Mouse (Mus musculus) stomach, embryonic 15.5 days (tissue): ENCODE measurements around the gene Zfp617. TPM values are rescaled to one million over a fixed set of nuclear protein-coding genes. Genes with fewer than 3 reads are reported as not detected.
A peak's percentile ranks its signal among the peaks of the same experiment; 100 is the strongest.
"Not testable (repeated sequence)": the region's sequence is repeated elsewhere in the genome, so short reads cannot be mapped to it uniquely, and the experiment has no call there.

Experiments used
- ATAC-seq: fragments of 200-750 bp; cut with Nextera tagmentation; 2 replicates; pipeline ENCODE4 v1.8.0; 2017; ENCODE audit warnings: low read depth, moderate number of reproducible peaks, moderate TSS enrichment; ENCODE audit not compliant: insufficient read depth, low FRiP score
- H3K27ac ChIP-seq: fragments of 300-500 bp; sonication (generic); 2 replicates; pipeline ENCODE4 v1.5.1; 2015; ENCODE audit warnings: mild to moderate bottlenecking, inconsistent platforms
- H3K27me3 ChIP-seq: fragments of 300-500 bp; sonication (generic); replicated peaks from 2 replicates; pipeline ENCODE4 v1.6.1; 2015; ENCODE audit warnings: inconsistent platforms
- H3K36me3 ChIP-seq: fragments of 300-500 bp; sonication (generic); 2 replicates; pipeline ENCODE4 v1.6.1; 2015; ENCODE audit warnings: inconsistent platforms
- H3K4me1 ChIP-seq: fragments of 300-500 bp; sonication (generic); 2 replicates; pipeline ENCODE4 v1.6.1; 2015; ENCODE audit warnings: inconsistent platforms
- H3K4me2 ChIP-seq: fragments of 300-500 bp; sonication (generic); 2 replicates; pipeline ENCODE4 v1.6.1; 2015; ENCODE audit warnings: mild to moderate bottlenecking, inconsistent platforms
- H3K4me3 ChIP-seq: fragments of 300-500 bp; sonication (generic); replicated peaks from 2 replicates; pipeline ENCODE4 v1.5.1; 2015; ENCODE audit warnings: inconsistent platforms
- H3K9ac ChIP-seq: fragments of 300-500 bp; sonication (generic); 2 replicates; pipeline ENCODE4 v1.6.1; 2015; ENCODE audit warnings: inconsistent platforms
- H3K9me3 ChIP-seq: fragments of 300-500 bp; sonication (generic); 2 replicates; pipeline ENCODE4 v1.6.1; 2016; ENCODE audit warnings: inconsistent platforms
- WGBS: fragments of 180-500 bp; shearing (Covaris S2); methylation state at CpG from one replicate; pipeline ENCODE4 v1.1.7; 2015; 5-methylcytosine and 5-hydroxymethylcytosine counted together
- polyA plus RNA-seq: library from polyadenylated mRNA; unstranded; fragments of >200 nt; fragmentation: Nextera tagmentation; extraction: Ambion mirVana; gene quantifications from 2 replicates; pipeline ENCODE4 v1.2.1, GENCODE M21; 2015

Gene Zfp617
- polyA plus RNA-seq, 1 experiment from 2014 or later: 21.9 TPM

DNA sequence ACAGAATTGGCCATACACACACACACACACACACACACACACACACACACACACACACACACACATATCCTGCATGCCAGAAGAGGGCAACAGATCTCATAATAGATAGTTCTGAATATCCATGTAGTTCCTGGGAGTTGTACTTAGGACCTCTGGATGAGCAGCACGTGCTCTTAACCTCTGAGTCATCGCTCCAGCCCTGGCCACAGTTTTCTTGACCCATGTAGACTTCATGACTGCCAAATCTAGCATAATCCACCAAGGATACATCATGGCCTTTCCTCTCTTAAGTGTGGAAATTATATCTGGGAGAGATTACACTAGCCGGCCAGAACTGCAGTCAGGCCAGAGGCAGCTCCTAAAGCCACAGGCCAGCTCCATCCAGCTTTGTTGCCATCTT is 18.1 kb downstream of the Zfp617 start:
- Histone ChIP-seq H3K4me3 (no peak overlapping the region), H3K27me3 (no peaks in the 10 kb centered on the region), H3K36me3 (peaks cover 24% of the 10 kb centered on the region), H3K4me2 (no peak overlapping the region), H3K4me1 (no peaks in the 10 kb centered on the region), H3K9ac (no peak overlapping the region), H3K27ac (no peak overlapping the region), H3K9me3 (no peaks in the 10 kb centered on the region)
- no peak for ATAC-seq
- 98% methylated on average over 3 of the region's 3 CpGs for WGBS

DNA sequence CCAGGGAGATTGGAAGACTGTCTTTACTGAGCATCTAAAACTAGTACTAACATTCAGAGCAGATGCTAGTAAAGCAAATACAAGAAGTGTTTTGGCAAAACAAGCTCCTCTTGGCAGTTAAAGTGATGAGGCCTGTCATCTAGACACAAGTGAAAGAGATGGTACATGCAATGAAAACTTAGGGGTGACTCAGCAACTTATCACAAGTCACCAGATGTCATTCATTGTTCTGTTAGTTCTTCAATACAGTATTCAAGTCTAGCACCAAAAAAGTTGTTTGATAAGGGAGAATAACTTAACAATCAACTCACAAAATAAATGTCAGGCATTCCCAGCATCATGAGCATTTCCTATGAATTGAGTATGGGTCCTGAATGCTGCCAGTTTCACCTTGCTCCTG is 19.3 kb downstream of the Zfp617 start:
- H3K4me3 ChIP-seq: no peak overlapping the region
- no peak overlapping the region for H3K4me2 ChIP-seq
- ATAC-seq: no peak
- H3K27ac ChIP-seq: no peak overlapping the region
- H3K4me1 ChIP-seq: no peaks in the 10 kb centered on the region
- no peak overlapping the region for H3K9ac ChIP-seq
- peaks cover 26% of the 10 kb centered on the region for H3K36me3 ChIP-seq
- H3K9me3 ChIP-seq: no peaks in the 10 kb centered on the region
- H3K27me3 ChIP-seq: no peaks in the 10 kb centered on the region

DNA sequence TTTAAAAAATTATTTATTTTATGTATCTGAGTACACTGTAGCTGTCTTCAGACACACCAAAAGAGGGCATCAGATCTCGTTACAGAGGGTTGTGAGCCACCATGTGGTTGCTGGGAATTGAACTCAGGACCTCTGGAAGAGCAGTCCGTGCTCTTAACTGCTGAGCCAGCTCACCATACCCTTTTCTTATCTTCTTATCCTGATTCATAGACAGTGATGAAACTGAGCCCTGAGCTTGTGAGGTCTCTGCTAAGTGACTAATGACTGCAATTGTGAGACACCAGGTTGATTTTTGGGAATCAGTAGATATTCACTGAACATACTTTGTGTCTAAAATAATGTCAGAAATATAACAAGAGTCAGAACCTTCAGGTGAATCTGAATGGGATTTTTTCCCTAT is 29.6 kb downstream of the Zfp617 start:
- not testable (repeated sequence) for H3K4me1 ChIP-seq, ATAC-seq, H3K9ac ChIP-seq, H3K27me3 ChIP-seq, H3K27ac ChIP-seq, H3K4me2 ChIP-seq, H3K9me3 ChIP-seq, H3K4me3 ChIP-seq
- 78% methylated on average over 2 of the region's 2 CpGs for WGBS
- peaks cover 11% of the 10 kb centered on the region; the same call in 1 of the 2 replicates for H3K36me3 ChIP-seq

DNA sequence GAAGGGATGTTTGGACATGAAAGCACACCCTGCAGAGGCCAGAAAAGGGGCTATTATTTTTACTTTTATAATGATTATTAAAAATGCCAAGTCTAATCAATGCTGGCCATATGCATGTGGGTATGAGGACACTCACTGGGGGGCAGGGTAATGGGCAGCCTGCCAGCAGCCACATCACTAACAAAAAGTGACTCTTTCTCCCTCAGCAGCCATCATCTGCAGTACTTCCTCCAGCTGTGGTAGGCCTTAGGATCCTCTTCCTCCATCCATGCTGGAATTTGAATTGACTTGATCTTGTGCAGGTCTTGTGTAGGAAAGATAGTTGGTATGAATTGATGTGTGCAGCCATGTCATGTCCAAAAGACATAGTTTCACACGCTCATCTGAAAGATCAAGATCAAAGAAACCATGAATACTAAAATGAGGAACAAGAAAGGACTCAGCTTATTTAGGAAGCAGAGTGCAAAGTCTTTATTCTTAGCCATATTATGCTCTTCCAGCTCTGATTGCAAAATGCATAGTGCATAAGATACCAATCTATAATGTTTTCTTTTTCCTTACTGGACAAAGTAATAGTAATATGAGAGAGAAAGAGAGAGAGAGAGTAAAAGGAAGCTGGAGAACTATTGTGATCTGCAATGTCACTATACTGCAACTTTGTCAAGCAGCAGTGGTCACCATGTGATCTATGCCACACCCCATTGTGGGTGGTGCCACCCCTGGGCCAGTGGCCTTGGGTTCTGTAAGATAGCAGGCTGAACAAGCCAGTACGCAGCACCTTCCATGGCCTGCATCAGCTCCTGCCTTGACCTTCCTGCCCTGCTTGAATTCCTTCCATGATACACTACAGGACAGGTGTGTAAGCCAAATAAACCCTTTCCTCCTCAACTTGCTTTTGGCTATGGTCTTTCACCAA is 32.1 kb downstream of the Zfp617 start:
- 78% methylated on average over 2 of the region's 2 CpGs for WGBS
- ATAC-seq: peak; percentile 58; the same call in 1 of the 2 replicates

DNA sequence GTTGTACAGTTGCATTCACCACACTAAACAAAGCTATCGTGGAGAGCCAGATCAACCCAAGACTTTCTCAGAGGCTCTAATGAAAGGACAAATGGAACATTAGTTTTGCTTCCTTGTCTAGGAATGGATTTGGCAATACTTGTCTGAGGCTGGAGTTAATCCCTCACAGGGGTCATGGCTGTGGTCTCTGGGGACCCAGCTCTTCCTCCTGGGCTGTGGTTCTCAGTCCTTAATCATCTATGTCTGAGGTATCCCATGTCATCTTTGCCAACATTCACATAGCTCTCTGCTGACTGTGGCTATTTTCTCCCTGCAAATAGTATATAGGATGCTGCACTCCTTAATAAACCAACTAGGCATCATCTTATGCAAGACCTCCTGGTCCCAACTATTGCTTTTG is 33.3 kb downstream of the Zfp617 start:
- Histone ChIP-seq H3K27ac (no peak overlapping the region), H3K27me3 (no peaks in the 10 kb centered on the region), H3K4me2 (no peak overlapping the region), H3K9ac (no peak overlapping the region), H3K9me3 (no peaks in the 10 kb centered on the region), H3K36me3 (no peaks in the 10 kb centered on the region), H3K4me1 (no peaks in the 10 kb centered on the region), H3K4me3 (no peak overlapping the region)
- ATAC-seq: no peak
- 77% methylated on average over 1 of the region's 1 CpGs for WGBS

More for the DNA sequence above, 32.1 kb downstream of the Zfp617 start:
- Histone ChIP-seq H3K4me3 (no peak overlapping the region), H3K36me3 (no peaks in the 10 kb centered on the region), H3K9ac (no peak overlapping the region), H3K27me3 (no peaks in the 10 kb centered on the region), H3K4me2 (no peak overlapping the region), H3K9me3 (no peaks in the 10 kb centered on the region), H3K4me1 (no peaks in the 10 kb centered on the region), H3K27ac (no peak overlapping the region)

DNA sequence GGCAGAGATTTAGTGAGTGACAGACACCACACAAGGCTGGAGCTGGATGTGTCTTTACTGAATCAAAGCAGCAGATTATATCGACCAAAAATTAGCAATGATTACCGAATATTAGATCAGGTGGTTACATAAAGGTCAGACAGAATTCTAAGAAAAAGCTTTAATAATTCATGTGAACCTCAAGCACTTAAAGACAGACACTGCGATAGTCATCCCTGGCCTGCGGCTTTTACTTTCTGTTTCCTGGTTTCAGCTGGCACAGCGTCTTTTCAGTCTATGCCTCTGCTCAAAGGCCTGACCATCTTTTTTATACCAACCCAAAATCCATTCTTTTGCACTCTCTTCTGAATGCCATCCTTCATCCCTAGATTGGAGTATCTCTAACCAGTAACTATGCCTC is 40.2 kb downstream of the Zfp617 start:
- peaks cover 5% of the 10 kb centered on the region; the same call in 1 of the 2 replicates for H3K4me1 ChIP-seq
- no peak for ATAC-seq
- 88% methylated on average over 5 of the region's 5 CpGs for WGBS

DNA sequence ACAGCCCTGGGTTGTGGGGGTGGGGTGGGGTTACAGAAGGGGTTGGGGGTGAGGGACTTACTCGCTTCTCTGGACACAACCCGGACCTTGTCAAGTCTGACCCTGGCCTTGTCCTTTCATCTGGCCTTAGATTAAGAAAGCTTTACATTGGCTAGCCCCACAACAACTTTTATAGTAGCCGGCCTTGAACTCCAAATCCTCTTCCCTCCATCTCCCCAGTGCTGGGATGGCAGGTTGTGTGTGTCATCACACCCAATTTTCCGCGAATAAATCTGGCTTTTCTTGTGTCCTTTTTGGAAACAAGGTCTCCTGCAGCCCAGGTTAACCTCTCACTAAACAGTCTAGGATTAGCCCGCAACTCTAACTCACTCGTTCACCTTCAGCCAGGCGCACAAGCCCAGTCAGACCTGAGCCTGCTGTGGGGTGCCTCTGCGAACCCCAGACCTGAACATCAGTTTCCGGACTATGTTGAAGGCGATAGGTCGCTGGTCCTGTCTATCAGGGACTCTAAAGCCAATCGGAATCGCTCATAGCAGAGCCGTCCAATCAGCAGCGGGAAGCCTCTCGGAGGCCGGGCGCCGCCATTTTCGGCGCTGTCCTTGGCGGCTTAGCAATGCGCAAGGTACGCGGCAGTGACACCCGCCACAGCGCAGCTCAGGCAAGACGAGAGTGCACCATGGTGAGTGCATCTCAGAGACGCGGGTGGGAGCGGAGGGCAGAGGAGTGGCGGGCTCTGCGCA is 42.2 kb downstream of the Zfp617 start, which contains the start of gene Zfp961:
Zfp961 (plus strand) TSS at position 557 of the 740 bp plus-strand sequence.
- no peaks in the 10 kb centered on the region for H3K27me3 ChIP-seq
- H3K4me3 ChIP-seq: peak within 1 kb of the TSS; percentile 83
- H3K9ac ChIP-seq: peak within 1 kb of the TSS; percentile 78
- H3K9me3 ChIP-seq: no peaks in the 10 kb centered on the region
- ATAC-seq: peak; percentile 100
- H3K36me3 ChIP-seq: peaks cover 9% of the 10 kb centered on the region; the same call in 1 of the 2 replicates
- peaks cover 5% of the 10 kb centered on the region; the same call in 1 of the 2 replicates for H3K4me1 ChIP-seq
- peak within 1 kb of the TSS; percentile 63 for H3K4me2 ChIP-seq
- WGBS: 4% methylated on average over 34 of the region's 34 CpGs
- peak within 1 kb of the TSS; percentile 85 for H3K27ac ChIP-seq

More for the DNA sequence above, 40.2 kb downstream of the Zfp617 start:
- Histone ChIP-seq H3K27me3 (no peaks in the 10 kb centered on the region), H3K4me2 (no peak overlapping the region), H3K4me3 (no peak overlapping the region), H3K27ac (no peak overlapping the region), H3K9me3 (no peaks in the 10 kb centered on the region), H3K9ac (no peak overlapping the region), H3K36me3 (no peaks in the 10 kb centered on the region)

DNA sequence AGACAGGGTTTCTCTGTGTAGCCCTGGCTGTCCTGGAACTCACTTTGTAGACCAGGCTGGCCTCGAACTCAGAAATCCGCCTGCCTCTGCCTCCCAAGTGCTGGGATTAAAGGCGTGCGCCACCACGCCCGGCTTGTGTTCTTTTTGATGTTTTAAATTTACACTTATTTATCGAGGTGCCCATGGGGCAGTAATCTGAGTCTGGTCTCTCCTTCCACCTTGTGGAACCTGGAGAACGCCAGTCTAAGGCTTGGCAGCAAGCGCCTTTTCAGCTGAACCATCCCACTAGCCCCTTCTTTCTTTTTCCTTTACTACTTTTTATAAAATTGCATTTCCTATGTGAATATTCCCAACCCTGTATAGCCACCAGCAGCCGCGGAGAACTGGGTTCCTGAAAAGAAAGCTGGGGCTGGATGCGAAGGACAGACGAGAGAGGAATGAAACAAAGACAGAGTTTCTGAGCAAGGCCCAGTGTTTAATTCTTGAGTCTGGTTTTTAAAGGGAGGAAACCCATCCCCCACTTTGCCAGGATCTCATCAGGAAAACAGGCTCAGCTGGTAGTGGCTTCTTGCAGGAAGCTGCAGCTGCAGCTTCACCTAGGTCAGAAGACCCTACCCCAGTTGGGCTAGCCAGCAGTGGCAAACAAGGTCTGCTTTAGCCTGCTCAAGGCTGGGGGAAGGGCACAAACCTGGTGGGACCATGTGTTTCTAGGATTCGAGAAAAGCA is 43.2 kb downstream of the Zfp617 start:
- WGBS: 22% methylated on average over 14 of the region's 14 CpGs
- ATAC-seq: no peak

DNA sequence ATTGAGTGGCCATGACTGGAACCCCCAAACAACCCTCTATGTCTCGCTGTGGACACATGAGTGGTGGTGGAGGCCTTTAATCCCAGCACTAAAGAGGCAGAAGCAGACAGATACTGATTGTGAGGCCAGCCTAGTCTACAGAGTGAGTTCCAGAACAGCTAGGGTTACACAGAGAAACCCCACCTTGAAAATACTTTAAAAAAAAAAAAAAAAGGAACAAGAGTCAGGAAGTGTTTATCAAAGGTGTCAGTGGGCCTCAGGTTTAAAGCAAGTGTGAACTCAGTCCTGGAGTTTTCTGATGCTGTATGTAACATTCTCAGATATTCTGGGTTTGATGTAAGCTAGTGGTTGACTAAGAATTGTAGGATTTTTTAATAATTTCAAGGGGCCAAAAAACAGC is 44.1 kb downstream of the Zfp617 start:
- Histone ChIP-seq H3K9me3 (no peaks in the 10 kb centered on the region), H3K4me3 (no peak overlapping the region), H3K4me1 (peaks cover 5% of the 10 kb centered on the region; the same call in 1 of the 2 replicates), H3K36me3 (peaks cover 9% of the 10 kb centered on the region; the same call in 1 of the 2 replicates), H3K27ac (no peak overlapping the region), H3K9ac (no peak overlapping the region), H3K27me3 (no peaks in the 10 kb centered on the region), H3K4me2 (peak overlapping the region; percentile 63; the same call in 1 of the 2 replicates)
- 76% methylated on average over 1 of the region's 1 CpGs for WGBS
- ATAC-seq: no peak

More for the DNA sequence above, 43.2 kb downstream of the Zfp617 start:
- Histone ChIP-seq H3K4me3 (peak overlapping the region; percentile 83), H3K9me3 (no peaks in the 10 kb centered on the region), H3K36me3 (peaks cover 9% of the 10 kb centered on the region; the same call in 1 of the 2 replicates), H3K4me2 (peak overlapping the region; percentile 63), H3K27me3 (no peaks in the 10 kb centered on the region), H3K9ac (peak overlapping the region; percentile 32; the same call in 1 of the 2 replicates), H3K4me1 (peaks cover 5% of the 10 kb centered on the region; the same call in 1 of the 2 replicates), H3K27ac (0 out of 2 replicates have a peak overlapping the region, but pooled peaks have one; percentile 36)

DNA sequence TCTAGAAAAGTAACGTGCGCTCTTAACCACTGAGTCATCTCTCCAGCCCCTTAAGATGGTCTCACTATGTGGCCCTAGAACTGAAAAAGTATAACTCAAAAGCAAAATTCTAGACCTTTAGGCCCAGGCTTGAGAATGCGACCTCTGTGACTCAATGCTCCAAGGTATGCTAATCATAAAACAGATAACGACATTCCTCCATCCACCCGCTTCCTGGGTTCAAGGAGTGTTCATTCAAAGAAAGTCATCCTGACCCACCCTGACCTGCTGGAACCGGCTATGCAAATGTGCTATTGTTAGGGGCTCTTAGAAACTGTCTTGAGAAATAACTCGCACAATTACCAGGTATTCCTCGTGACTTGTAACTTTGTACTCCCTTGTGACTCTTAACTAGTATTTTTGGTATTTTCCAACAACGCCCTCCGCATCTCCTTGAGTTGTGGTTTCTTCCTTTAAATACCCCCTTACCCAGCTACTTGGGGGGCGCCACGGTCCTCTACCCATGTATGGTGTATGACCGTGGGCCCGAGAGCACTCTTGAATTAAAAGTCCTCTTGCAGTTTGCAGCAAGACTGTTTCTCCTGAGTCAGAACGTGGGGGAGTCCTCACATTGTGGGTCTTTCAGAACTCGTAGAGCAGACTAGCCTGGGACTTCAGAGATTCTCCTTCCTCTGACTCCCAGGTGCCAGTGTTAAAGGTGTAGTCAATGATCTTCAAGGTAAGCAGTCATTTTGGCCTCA is 44.7 kb downstream of the Zfp617 start:
- not testable (repeated sequence) for H3K4me2 ChIP-seq, H3K4me1 ChIP-seq, H3K27ac ChIP-seq, ATAC-seq, H3K9me3 ChIP-seq, H3K27me3 ChIP-seq, H3K4me3 ChIP-seq, H3K36me3 ChIP-seq, H3K9ac ChIP-seq
- WGBS: 92% methylated on average over 16 of the region's 16 CpGs

DNA sequence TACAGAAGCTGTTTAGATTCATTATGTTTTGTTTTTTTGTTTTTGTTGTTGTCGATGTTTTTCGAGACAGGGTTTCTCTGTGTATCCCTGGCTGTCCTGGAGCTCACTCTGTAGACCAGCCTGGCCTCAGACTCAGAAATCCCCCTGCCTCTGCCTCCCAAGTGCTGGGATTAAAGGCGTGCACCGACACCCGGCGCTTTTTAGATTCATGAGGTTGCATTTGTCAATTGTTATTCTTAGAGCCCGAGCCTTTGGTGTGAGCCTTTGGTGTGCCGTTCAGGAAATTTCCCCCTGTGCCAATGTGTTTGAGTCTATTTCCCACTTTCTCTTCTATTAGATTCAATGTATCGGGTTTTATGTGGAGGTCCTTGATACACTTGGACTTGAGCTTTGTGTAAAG is 46.2 kb downstream of the Zfp617 start:
- no peak for ATAC-seq
- WGBS: 96% methylated on average over 9 of the region's 9 CpGs
- H3K4me3 ChIP-seq: no peak overlapping the region

More for the DNA sequence above, 46.2 kb downstream of the Zfp617 start:
- Histone ChIP-seq H3K36me3 (peaks cover 9% of the 10 kb centered on the region; the same call in 1 of the 2 replicates), H3K4me2 (no peak overlapping the region), H3K9ac (no peak overlapping the region), H3K27ac (no peak overlapping the region), H3K4me1 (peaks cover 5% of the 10 kb centered on the region; the same call in 1 of the 2 replicates), H3K9me3 (no peaks in the 10 kb centered on the region), H3K27me3 (no peaks in the 10 kb centered on the region)
